Comparison of ENCODE assay signal across 18 mouse cellular contexts in genomic region chr2:77555980-77556379, GRCm38 (mm10).
DNase-seq lines count a peak whose midpoint lies in the region; ATAC-seq lines count a peak whose summit lies in the region.
"Had no signal": no experiment of that assay in that cellular context is flagged by ENCODE, and none has a peak within 500 bp of the region (broad histone marks: within the 10 kb centered on the region; RNA-seq: fewer than 3 reads in every experiment).

No protein-coding gene starts in this region.

- H3K9ac ChIP-seq in hindbrain, embryonic 11.5 days (ENCODE audit: low read depth, low read length): no peak overlapping the region
- no peak overlapping the region for H3K9ac ChIP-seq in neural tube, embryonic 11.5 days (ENCODE audit: low read length)
- H3K9ac ChIP-seq in hindbrain, embryonic 16.5 days (ENCODE audit: low read depth, low read length): no peak overlapping the region
- H3K9ac ChIP-seq: embryonic facial prominence, embryonic 13.5 days; forebrain, embryonic 12.5 days; heart, embryonic 15.5 days; hindbrain, embryonic 15.5 days had no signal

- H3K4me2 ChIP-seq in hindbrain, embryonic 11.5 days (replicated peaks; ENCODE audit: low read depth, low read length): no peak overlapping the region
- H3K4me2 ChIP-seq in neural tube, embryonic 11.5 days (ENCODE audit: low read depth): no peak overlapping the region
- H3K4me2 ChIP-seq in hindbrain, embryonic 16.5 days (ENCODE audit: low read length): no peak overlapping the region
- H3K4me2 ChIP-seq: embryonic facial prominence, embryonic 13.5 days; forebrain, embryonic 12.5 days; heart, embryonic 11.5 days; heart, embryonic 15.5 days; hindbrain, embryonic 15.5 days had no signal

- 0 out of 2 replicates have a peak overlapping the region, but pooled peaks have one; percentile 5 for H3K27ac ChIP-seq in hindbrain, embryonic 11.5 days (ENCODE audit: low read depth, low read length)
- no peak overlapping the region for H3K27ac ChIP-seq in hindbrain, embryonic 10.5 days
- H3K27ac ChIP-seq in neural tube, embryonic 11.5 days (ENCODE audit: low read depth, low read length): no peak overlapping the region
- H3K27ac ChIP-seq in hindbrain, embryonic 16.5 days (ENCODE audit: low read depth, low read length): no peak overlapping the region
- H3K27ac ChIP-seq: embryonic facial prominence, embryonic 13.5 days; heart, adult 2 months; heart, embryonic 15.5 days; hindbrain, embryonic 15.5 days had no signal

- H3K9me3 ChIP-seq in hindbrain, embryonic 11.5 days (ENCODE audit: control insufficient read depth, low read length): no peaks in the 10 kb centered on the region
- no peaks in the 10 kb centered on the region for H3K9me3 ChIP-seq in hindbrain, embryonic 10.5 days
- no peaks in the 10 kb centered on the region for H3K9me3 ChIP-seq in neural tube, embryonic 11.5 days (ENCODE audit: control insufficient read depth, low read length)
- H3K9me3 ChIP-seq in hindbrain, embryonic 16.5 days (ENCODE audit: control insufficient read depth, low read length): no peaks in the 10 kb centered on the region
- H3K9me3 ChIP-seq: embryonic facial prominence, embryonic 13.5 days; forebrain, embryonic 12.5 days; heart, embryonic 15.5 days; hindbrain, embryonic 15.5 days had no signal

- no peaks in the 10 kb centered on the region for H3K27me3 ChIP-seq in hindbrain, embryonic 11.5 days (ENCODE audit: control insufficient read depth, insufficient read depth, low read length)
- no peaks in the 10 kb centered on the region for H3K27me3 ChIP-seq in hindbrain, embryonic 10.5 days (ENCODE audit: insufficient read depth, poor library complexity, severe bottlenecking)
- no peaks in the 10 kb centered on the region for H3K27me3 ChIP-seq in neural tube, embryonic 11.5 days (ENCODE audit: control insufficient read depth, insufficient read depth, low read length)
- no peaks in the 10 kb centered on the region for H3K27me3 ChIP-seq in hindbrain, embryonic 16.5 days (replicated peaks; ENCODE audit: control insufficient read depth, insufficient read depth, low read length)
- H3K27me3 ChIP-seq: embryonic facial prominence, embryonic 13.5 days; forebrain, embryonic 12.5 days; heart, embryonic 15.5 days; hindbrain, embryonic 15.5 days had no signal

- peak; percentile 3 for DNase-seq in hindbrain, embryonic 11.5 days (ENCODE audit: low spot score)
- no peak for DNase-seq in hindbrain, embryonic 10.5 days (ENCODE audit: low spot score)
- peak; percentile 22 for DNase-seq in neural tube, embryonic 11.5 days (ENCODE audit: low spot score)
- no peak for DNase-seq in neural tube, embryonic 10.5 days (ENCODE audit: extremely low spot score, low spot score)
- DNase-seq in lung, postnatal 4 days: no peak
- no peak for DNase-seq in right cerebral cortex, postnatal 4 days
- DNase-seq: adrenal gland, adult 2 months; adrenal gland, postnatal 25 days; cerebellum, postnatal 36 days; gastrocnemius, postnatal 10 days; heart, adult 2 months had no signal

- 50% methylated on average over 7 of the region's 7 CpGs for WGBS in hindbrain, embryonic 11.5 days
- 63% methylated on average over 7 of the region's 7 CpGs for WGBS in hindbrain, embryonic 10.5 days
- WGBS in neural tube, embryonic 11.5 days: 58% methylated on average over 7 of the region's 7 CpGs
- 42% methylated on average over 7 of the region's 7 CpGs for WGBS in hindbrain, embryonic 16.5 days

- H3K4me1 ChIP-seq in hindbrain, embryonic 11.5 days (replicated peaks; ENCODE audit: control insufficient read depth, insufficient read depth, low read length): no peaks in the 10 kb centered on the region; the same call in 1 of the 2 replicates
- H3K4me1 ChIP-seq in hindbrain, embryonic 10.5 days (replicated peaks): peaks cover 14% of the 10 kb centered on the region
- no peaks in the 10 kb centered on the region for H3K4me1 ChIP-seq in neural tube, embryonic 11.5 days (ENCODE audit: control insufficient read depth, insufficient read depth, low read length)
- H3K4me1 ChIP-seq in hindbrain, embryonic 16.5 days (ENCODE audit: control insufficient read depth, insufficient read depth, low read depth, low read length): no peaks in the 10 kb centered on the region
- H3K4me1 ChIP-seq: hindbrain, embryonic 15.5 days had no signal

- peak; percentile 71 for ATAC-seq in hindbrain, embryonic 11.5 days (ENCODE audit: low FRiP score)
- no peak for ATAC-seq in neural tube, embryonic 11.5 days (ENCODE audit: insufficient read depth, low FRiP score, low TSS enrichment)
- peak; percentile 63 for ATAC-seq in hindbrain, embryonic 16.5 days
- ATAC-seq: forebrain, embryonic 16.5 days had no signal

- no peak overlapping the region for H3K4me3 ChIP-seq in hindbrain, embryonic 11.5 days (ENCODE audit: low read depth, low read length)
- H3K4me3 ChIP-seq in hindbrain, embryonic 10.5 days: no peak overlapping the region
- H3K4me3 ChIP-seq in neural tube, embryonic 11.5 days (ENCODE audit: low read depth, low read length): no peak overlapping the region
- no peak overlapping the region for H3K4me3 ChIP-seq in hindbrain, embryonic 16.5 days (ENCODE audit: low read length)
- H3K4me3 ChIP-seq: embryonic facial prominence, embryonic 13.5 days; forebrain, embryonic 12.5 days; heart, adult 2 months; heart, embryonic 15.5 days; hindbrain, embryonic 15.5 days had no signal

- no peaks in the 10 kb centered on the region for H3K36me3 ChIP-seq in hindbrain, embryonic 11.5 days (ENCODE audit: control insufficient read depth, insufficient read depth, low read length)
- no peaks in the 10 kb centered on the region for H3K36me3 ChIP-seq in hindbrain, embryonic 10.5 days
- H3K36me3 ChIP-seq in neural tube, embryonic 11.5 days (ENCODE audit: control insufficient read depth, insufficient read depth, low read length): no peaks in the 10 kb centered on the region
- no peaks in the 10 kb centered on the region for H3K36me3 ChIP-seq in hindbrain, embryonic 16.5 days (ENCODE audit: control insufficient read depth, insufficient read depth, low read length)
- H3K36me3 ChIP-seq: embryonic facial prominence, embryonic 13.5 days; forebrain, embryonic 12.5 days; heart, embryonic 15.5 days; hindbrain, embryonic 15.5 days had no signal

Comparison
In these comparisons a context has a peak if more than half of its experiments do, and no peak if none do; other contexts are left out.
1. DNase-seq: peak in hindbrain, embryonic 11.5 days (single experiment) and neural tube, embryonic 11.5 days (single experiment); none in hindbrain, embryonic 10.5 days (single experiment), neural tube, embryonic 10.5 days (single experiment), lung, postnatal 4 days (0 of 2) and right cerebral cortex, postnatal 4 days (single experiment).